Mouse (Mus musculus): ENCODE measurements around the gene Prss8.
"Not testable (repeated sequence)": the region's sequence is repeated elsewhere in the genome, so short reads cannot be mapped to it uniquely, and the experiment has no call there.

The Prss8 gene

GRCm38 (mm10) chr7:127929923-127930322, at the start of gene Prss8:
Prss8 (minus strand) TSS chr7:127930104.
- DNase-seq: no peak

GRCm38 (mm10) chr7:127978856-127979255, 49.0 kb upstream of the Prss8 start:
- DNase-seq: no peak

DNA sequence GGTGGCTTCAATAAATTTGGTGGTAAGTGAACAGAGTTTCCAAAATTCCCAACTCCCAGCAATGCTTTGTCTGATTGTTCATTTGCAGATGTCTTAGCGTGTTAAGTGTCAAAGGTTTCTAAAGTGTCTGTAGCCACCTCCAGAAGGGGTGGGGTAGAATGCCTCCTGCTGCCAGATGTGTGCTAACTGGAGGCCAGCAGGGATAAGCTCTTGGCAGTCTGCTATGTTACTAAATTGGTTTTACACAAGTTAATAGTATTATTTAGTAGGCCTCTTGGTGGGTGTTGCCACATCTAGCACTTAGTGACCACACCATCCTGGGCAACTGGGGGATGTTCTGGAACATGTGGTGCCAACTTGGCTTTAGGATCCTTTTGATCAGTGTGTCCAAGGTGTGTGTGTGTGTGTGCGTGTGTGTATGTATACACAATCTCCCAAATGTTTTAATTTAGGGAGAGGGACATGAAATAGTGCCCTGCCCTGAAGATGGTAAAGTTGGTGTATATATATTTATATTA, 44.6 kb upstream of the Prss8 start:
- DNase-seq: no peak

DNA sequence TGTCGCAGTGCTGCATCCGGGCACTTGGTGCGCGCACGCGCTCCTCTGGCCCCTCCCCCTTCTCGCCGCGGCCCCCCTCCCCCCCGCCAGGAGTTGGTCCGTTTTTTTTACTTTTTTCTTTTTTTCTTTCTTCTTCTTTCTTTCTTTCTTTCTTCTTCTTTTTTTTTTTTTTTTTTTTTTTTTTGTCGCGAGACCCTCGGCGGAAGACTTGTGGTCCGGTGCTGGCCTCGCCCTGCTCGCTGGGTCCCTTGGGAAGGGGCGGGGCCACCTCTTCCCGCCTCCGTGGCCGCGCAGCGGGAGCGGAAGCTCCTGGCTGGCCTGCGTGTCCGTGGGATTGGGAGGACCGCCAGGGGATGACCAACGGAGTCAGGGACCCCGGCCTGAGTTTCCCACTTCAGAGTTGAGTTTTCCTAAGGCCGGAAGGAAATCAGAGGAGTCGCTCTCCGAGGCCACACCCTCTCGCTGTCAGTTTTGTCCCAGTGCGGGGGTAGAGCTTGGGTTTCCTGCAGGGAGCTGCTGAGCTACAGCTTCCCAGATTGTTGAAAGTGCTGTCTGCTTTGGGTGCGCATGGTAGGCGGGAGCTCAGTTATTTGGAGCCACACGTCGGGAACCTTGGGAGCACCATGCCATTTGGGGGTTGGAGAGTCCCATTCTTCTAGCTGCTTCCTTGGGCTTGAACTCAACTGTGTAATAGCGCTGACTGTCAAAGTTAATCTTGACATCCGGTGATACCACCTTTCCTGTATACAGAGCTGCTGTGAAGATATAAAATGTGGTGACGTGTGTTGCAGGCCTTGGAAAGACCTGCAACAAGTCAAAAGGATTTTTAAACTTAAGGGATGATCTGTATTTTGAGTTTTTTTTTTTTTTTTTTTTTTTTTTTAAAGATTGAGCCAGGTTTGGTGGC, 38.3 kb upstream of the Prss8 start:
- peak; percentile 68 to 81 for DNase-seq

DNA sequence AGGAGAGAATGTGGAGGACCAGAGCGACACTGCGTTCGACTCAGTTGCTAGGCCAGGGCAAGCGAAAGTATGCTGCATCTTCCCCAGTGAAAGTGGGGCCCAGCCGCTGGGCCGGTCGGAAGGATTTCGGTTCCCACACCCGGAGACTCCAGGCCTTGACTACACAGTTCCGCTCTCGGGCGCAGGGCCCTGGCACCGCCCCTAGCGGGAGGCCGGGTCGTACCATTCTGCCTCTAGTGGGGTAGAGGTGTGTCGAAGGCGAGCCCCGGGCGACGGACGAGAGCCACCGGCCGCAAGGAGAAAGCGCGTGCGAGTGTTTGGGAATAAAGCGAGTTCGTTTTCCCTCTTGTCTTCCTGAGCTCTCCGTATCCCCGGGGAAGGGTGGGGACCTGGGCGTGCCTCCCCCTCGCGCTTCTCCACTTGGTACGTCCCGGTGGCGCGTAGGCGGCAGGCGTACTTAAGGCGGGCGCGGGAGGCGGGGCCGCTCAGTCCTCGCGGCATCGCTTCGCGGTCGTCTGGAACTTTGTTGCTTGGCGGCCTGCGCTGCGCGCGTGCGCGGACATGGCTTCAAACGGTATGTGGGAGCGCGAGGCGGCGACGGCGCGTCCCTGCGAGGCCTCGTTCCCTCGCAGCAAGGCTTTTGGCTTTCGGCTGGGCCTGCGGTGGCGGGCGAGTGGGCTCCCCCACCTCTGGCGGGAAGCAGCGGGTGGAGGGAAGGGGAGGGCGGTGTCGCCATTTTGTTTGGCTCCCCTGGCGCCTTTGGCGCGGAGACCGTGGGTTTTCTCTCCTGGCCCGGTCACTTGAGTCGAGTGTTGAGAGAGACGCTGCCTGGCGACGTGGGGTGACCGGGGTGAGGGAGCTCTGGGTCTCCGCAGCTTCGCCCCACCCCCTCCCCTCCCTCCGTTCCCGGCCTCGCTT, 37.4 kb upstream of the Prss8 start, which contains the start of gene Fus:
Fus (plus strand) TSS at position 454 of the 918 bp plus-strand sequence.
- peak; percentile 93 to 95 for DNase-seq

- DNase-seq: peak in 1 of 2 experiments; percentile 19
These were observed 36.5 kb upstream of the Prss8 start for GRCm38 (mm10) chr7:127966371-127966918.

DNA sequence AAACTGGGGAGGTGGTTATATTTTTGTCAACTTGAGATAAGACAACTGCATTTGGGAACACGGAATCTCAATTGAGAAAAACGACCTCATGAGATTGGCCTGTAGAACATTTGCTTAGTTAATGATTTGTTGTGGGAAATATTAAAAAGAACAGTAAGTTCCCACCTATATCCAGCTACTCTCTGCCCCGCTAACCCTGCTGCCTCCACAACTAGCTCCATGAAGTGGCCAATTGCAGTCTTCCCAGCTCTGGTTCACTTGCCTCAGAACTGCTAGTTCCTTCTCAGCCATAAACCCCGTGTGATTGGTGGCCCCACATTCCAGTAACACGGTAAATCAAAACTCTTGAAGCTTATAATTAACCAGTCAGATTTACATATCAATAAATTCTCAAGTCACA, 29.5 kb upstream of the Prss8 start:
- no peak for DNase-seq

- DNase-seq: peak; percentile 35 to 40
These were observed 23.1 kb upstream of the Prss8 start for GRCm38 (mm10) chr7:127952864-127953581.

- no peak for DNase-seq
These were observed 16.6 kb upstream of the Prss8 start, which contains the start of gene Prss36 for GRCm38 (mm10) chr7:127946470-127947023. Prss36 (minus strand) TSS chr7:127946725.

GRCm38 (mm10) chr7:127944614-127945013, 14.7 kb upstream of the Prss8 start:
- DNase-seq: no peak

GRCm38 (mm10) chr7:127942097-127942496, 12.2 kb upstream of the Prss8 start:
- not testable (repeated sequence) for DNase-seq

DNA sequence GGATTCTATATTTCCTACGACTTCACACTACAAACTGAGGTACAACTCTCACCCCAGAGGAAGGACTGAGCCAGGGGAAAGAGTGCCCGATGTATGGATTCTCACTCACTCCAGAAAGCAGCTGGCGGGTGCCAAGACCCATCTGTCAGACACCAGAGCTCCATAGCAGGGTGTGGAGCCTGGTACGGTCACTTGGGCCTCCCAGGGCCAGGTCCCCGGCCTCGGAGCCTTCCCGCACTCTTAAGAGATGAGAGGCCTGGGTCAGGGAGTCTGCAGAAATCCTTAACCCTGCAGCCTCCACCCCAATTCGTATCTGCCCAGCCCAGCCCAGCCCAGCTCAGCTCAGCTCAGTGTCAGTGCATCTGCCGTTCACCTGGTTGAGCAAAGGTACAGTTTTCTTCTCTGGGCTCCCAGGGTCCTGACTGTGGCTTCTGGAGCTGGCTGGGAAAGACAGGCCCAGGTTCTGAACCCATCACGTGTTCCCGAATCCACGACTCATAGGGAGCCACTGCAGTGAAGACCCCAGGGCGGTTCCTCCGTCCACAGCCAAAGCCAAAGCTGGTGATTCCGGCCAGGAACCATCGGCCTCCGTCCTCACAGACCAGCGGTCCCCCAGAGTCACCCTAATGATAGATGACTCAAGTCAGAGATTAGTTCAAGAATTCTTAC, 6.4 kb upstream of the Prss8 start:
- DNase-seq: no peak

DNA sequence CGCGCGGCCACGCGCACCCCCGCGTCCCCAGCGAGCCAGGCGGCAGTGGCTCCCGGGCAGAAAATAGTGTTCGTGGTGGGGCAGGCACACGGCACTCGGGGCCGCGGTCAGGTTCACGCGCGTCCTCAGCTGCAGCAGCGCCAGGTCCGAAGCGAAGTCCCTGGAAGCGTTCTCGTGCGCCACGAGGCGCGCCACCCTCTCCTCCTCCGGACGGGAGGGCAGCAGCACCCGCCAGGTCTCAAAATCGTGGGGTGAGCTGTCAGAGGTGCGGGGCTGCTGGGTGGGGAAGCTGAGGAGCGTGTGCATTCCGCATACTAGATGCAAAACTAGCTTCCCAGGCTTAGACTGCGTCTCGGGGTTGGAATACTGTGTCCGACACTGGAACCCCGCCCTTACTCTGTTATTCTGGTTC, 5.8 kb upstream of the Prss8 start:
- no peak for DNase-seq

DNA sequence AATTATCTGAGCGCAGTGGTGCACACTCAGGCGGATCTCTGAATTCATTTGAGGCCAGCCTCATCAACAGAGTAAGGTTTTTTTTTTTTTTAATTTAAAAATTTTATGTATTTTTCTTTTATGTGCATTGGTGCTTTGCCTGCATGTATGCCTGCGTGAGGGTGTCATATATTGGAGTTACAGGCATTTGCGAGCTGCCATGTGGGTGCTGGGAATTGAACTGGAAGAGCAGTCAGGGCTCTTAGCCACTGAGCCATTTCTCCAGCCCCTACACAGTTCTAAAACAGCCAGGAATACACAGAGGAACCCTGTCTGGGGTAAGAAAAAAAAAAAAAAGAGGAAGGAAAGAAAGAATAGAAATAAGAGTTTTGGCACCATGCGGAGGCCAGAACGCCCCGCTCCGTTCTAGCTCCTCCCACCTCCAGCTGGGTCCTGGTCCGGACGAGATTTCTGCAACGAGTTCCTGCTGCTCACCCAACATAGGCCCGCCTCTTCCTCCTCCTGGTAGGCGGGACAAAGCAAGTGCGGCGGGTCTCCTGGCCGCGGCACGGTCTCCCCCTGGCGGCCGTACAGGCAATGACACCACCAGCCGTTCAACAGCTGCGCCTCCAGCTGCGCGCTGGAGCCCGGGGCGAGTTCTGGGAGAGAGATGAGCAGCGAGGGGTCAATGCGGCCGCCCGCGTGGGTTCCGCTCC, 5.3 kb upstream of the Prss8 start:
- DNase-seq: peak; percentile 95

- DNase-seq: no peak
These were observed 4.2 kb upstream of the Prss8 start for GRCm38 (mm10) chr7:127934075-127934474.

GRCm38 (mm10) chr7:127932273-127933031, 2.5 kb upstream of the Prss8 start:
- DNase-seq: no peak

GRCm38 (mm10) chr7:127931351-127932135, 1.6 kb upstream of the Prss8 start:
- no peak for DNase-seq

- DNase-seq: no peak
These were observed 732 bp upstream of the Prss8 start for GRCm38 (mm10) chr7:127930636-127931035.

- no peak for DNase-seq
These were observed 1.3 kb downstream of the Prss8 start for GRCm38 (mm10) chr7:127928596-127928995.
